Mouse (Mus musculus): ENCODE measurements around the gene Zfp992. TPM values are rescaled to one million over a fixed set of nuclear protein-coding genes. Genes with fewer than 3 reads are reported as not detected.
"Not testable (repeated sequence)": the region's sequence is repeated elsewhere in the genome, so short reads cannot be mapped to it uniquely, and the experiment has no call there.

Zfp992 gene
- polyA plus RNA-seq, 1 experiment = 0.69 TPM

GRCm38 (mm10) chr4:146483571-146484280, 34.9 kb downstream of the Zfp992 start:
- not testable (repeated sequence) for H3K27me3 ChIP-seq (replicated peaks); H3K36me3 ChIP-seq (replicated peaks; ENCODE audit: low read length); H3K4me1 ChIP-seq; H3K4me3 ChIP-seq (replicated peaks)
- H3K9me3 ChIP-seq = peaks cover 41% of the 10 kb centered on the region

- peaks cover 45% of the 10 kb centered on the region for H3K9me3 ChIP-seq
- not testable (repeated sequence) for H3K36me3 ChIP-seq (replicated peaks; ENCODE audit: low read length); H3K27me3 ChIP-seq (replicated peaks); H3K4me1 ChIP-seq; H3K4me3 ChIP-seq (replicated peaks)
Observed at GRCm38 (mm10) chr4:146484676-146485075, 35.9 kb downstream of the Zfp992 start.

- not testable (repeated sequence) for H3K4me1 ChIP-seq; H3K27me3 ChIP-seq (replicated peaks); H3K4me3 ChIP-seq (replicated peaks); H3K36me3 ChIP-seq (replicated peaks; ENCODE audit: low read length)
- peaks cover 43% of the 10 kb centered on the region for H3K9me3 ChIP-seq
Observed at GRCm38 (mm10) chr4:146485183-146485939, 36.5 kb downstream of the Zfp992 start.

GRCm38 (mm10) chr4:146486753-146487152, 37.9 kb downstream of the Zfp992 start:
- not testable (repeated sequence) for H3K4me1 ChIP-seq; H3K36me3 ChIP-seq (replicated peaks; ENCODE audit: low read length); H3K27me3 ChIP-seq (replicated peaks); H3K4me3 ChIP-seq (replicated peaks)
- peaks cover 36% of the 10 kb centered on the region for H3K9me3 ChIP-seq

GRCm38 (mm10) chr4:146489196-146489595, 40.4 kb downstream of the Zfp992 start:
- not testable (repeated sequence) for H3K4me1 ChIP-seq; H3K4me3 ChIP-seq (replicated peaks); H3K36me3 ChIP-seq (replicated peaks; ENCODE audit: low read length); H3K27me3 ChIP-seq (replicated peaks)
- peaks cover 37% of the 10 kb centered on the region for H3K9me3 ChIP-seq

GRCm38 (mm10) chr4:146491993-146492392, 43.2 kb downstream of the Zfp992 start:
- H3K36me3 ChIP-seq (replicated peaks; ENCODE audit: low read length); H3K27me3 ChIP-seq (replicated peaks): not testable (repeated sequence)
- peaks cover 24% of the 10 kb centered on the region for H3K9me3 ChIP-seq

GRCm38 (mm10) chr4:146492439-146492838, 43.6 kb downstream of the Zfp992 start:
- peaks cover 24% of the 10 kb centered on the region for H3K9me3 ChIP-seq
- TF ChIP-seq FLI1 (IDR thresholded peaks at IDR 0.05; ENCODE audit: low read length) (no peak), GATA1 (IDR thresholded peaks at IDR 0.05; ENCODE audit: borderline replicate concordance, low read length) (no peak)
- no peaks in the 10 kb centered on the region for H3K36me3 ChIP-seq (replicated peaks; ENCODE audit: low read length)
- no peak overlapping the region for H3K4me3 ChIP-seq (replicated peaks)
- H3K4me1 ChIP-seq = no peaks in the 10 kb centered on the region
- H3K27me3 ChIP-seq (replicated peaks) = no peaks in the 10 kb centered on the region

More at GRCm38 (mm10) chr4:146491993-146492392, 43.2 kb downstream of the Zfp992 start:
- H3K4me3 ChIP-seq (replicated peaks); H3K4me1 ChIP-seq: not testable (repeated sequence)

GRCm38 (mm10) chr4:146492851-146493250, 44.0 kb downstream of the Zfp992 start:
- H3K9me3 ChIP-seq = peaks cover 27% of the 10 kb centered on the region
- TF ChIP-seq FLI1 (IDR thresholded peaks at IDR 0.05; ENCODE audit: low read length) (no peak), GATA1 (IDR thresholded peaks at IDR 0.05; ENCODE audit: borderline replicate concordance, low read length) (no peak)
- no peaks in the 10 kb centered on the region for H3K36me3 ChIP-seq (replicated peaks; ENCODE audit: low read length)
- H3K27me3 ChIP-seq (replicated peaks) = no peaks in the 10 kb centered on the region
- H3K4me1 ChIP-seq = no peaks in the 10 kb centered on the region
- no peak overlapping the region for H3K4me3 ChIP-seq (replicated peaks)

GRCm38 (mm10) chr4:146493319-146493907, 44.6 kb downstream of the Zfp992 start:
- H3K27me3 ChIP-seq (replicated peaks); H3K4me3 ChIP-seq (replicated peaks); H3K36me3 ChIP-seq (replicated peaks; ENCODE audit: low read length); H3K4me1 ChIP-seq: not testable (repeated sequence)
- H3K9me3 ChIP-seq = peaks cover 29% of the 10 kb centered on the region

- Histone ChIP-seq H3K4me1 (no peaks in the 10 kb centered on the region), H3K27me3 (replicated peaks) (no peaks in the 10 kb centered on the region), H3K4me3 (replicated peaks) (no peak overlapping the region), H3K9me3 (peaks cover 25% of the 10 kb centered on the region), H3K36me3 (replicated peaks; ENCODE audit: low read length) (no peaks in the 10 kb centered on the region)
- no peak for TF ChIP-seq FLI1 (IDR thresholded peaks at IDR 0.05; ENCODE audit: low read length)
- no peak for TF ChIP-seq GATA1 (IDR thresholded peaks at IDR 0.05; ENCODE audit: borderline replicate concordance, low read length)
Observed at GRCm38 (mm10) chr4:146494980-146495379, 46.2 kb downstream of the Zfp992 start.

GRCm38 (mm10) chr4:146497695-146498275, 49.0 kb downstream of the Zfp992 start:
- H3K27me3 ChIP-seq (replicated peaks); H3K36me3 ChIP-seq (replicated peaks; ENCODE audit: low read length); H3K4me1 ChIP-seq; H3K4me3 ChIP-seq (replicated peaks): not testable (repeated sequence)
- peaks cover 19% of the 10 kb centered on the region for H3K9me3 ChIP-seq

- H3K4me3 ChIP-seq (replicated peaks); H3K4me1 ChIP-seq; H3K27me3 ChIP-seq (replicated peaks); H3K36me3 ChIP-seq (replicated peaks; ENCODE audit: low read length); H3K9me3 ChIP-seq: not testable (repeated sequence)
Observed at GRCm38 (mm10) chr4:146501727-146502126, 52.9 kb downstream of the Zfp992 start, which contains the start of gene Zfp981. Gene Zfp981 (plus strand): TSS chr4:146502027.

- H3K36me3 ChIP-seq (replicated peaks; ENCODE audit: low read length); H3K4me3 ChIP-seq (replicated peaks); H3K4me1 ChIP-seq; H3K9me3 ChIP-seq; H3K27me3 ChIP-seq (replicated peaks): not testable (repeated sequence)
Observed at GRCm38 (mm10) chr4:146509029-146509428, 60.2 kb downstream of the Zfp992 start.

GRCm38 (mm10) chr4:146511871-146512270, 63.0 kb downstream of the Zfp992 start:
- not testable (repeated sequence) for H3K27me3 ChIP-seq (replicated peaks); H3K36me3 ChIP-seq (replicated peaks; ENCODE audit: low read length); H3K9me3 ChIP-seq; H3K4me3 ChIP-seq (replicated peaks); H3K4me1 ChIP-seq

Data from megakaryocyte, embryonic 14.5 days (primary cell).